Mouse (Mus musculus) G1E (cell line): ENCODE data around the gene Mknk2.

ENCODE experiments used
- CTCF ChIP-seq: IDR thresholded peaks from 2 replicates; pipeline ENCODE4 v1.5.1; 2012; ENCODE audit warnings: low read depth, low read length, inconsistent platforms, mixed read lengths
- GATA1 ChIP-seq: IDR thresholded peaks from 2 replicates; pipeline ENCODE4 v1.6.1; 2012; ENCODE audit warnings: borderline replicate concordance, low read length, inconsistent platforms, mixed read lengths
- POLR2AphosphoS5 ChIP-seq: IDR thresholded peaks from 2 replicates; pipeline ENCODE4 v1.6.1; 2012; ENCODE audit warnings: low read depth, low read length, inconsistent platforms; ENCODE audit not compliant: insufficient replicate concordance

DNA sequence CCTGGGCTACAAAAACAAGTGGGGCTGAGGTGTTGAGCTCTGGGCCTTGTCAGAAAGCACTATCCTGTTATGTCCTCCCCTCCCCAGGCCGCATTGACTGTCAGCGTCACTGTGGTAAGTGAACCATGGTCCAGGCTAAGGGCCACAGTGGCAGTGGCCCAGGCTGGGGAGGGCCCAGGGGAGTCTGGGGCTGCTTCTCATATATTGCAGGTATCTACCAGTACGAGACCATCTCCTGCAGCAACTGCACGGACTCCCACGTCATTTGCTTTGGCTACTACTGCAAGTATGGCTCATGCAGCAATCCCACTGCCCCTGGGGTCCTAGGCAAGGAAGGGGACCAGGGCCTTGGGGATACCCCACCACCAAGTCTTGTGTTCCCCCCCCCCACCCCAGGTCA, 25.7 kb upstream of the Mknk2 start:
- TF ChIP-seq CTCF (no peak), GATA1 (no peak), POLR2AphosphoS5 (no peak)
